Mouse (Mus musculus) neural tube, embryonic 11.5 days (tissue): Measurements from ENCODE around the gene Btk. TPM values are rescaled to one million over a fixed set of nuclear protein-coding genes. Genes with fewer than 3 reads are reported as not detected.
A peak's percentile ranks its signal among the peaks of the same experiment; 100 is the strongest.

Source experiments
- ATAC-seq: fragments of 200-750 bp; cut with Nextera tagmentation; 2 replicates; pipeline ENCODE4 v1.8.0; 2017; ENCODE audit warnings: moderate number of reproducible peaks, mild to moderate bottlenecking, moderate TSS enrichment, moderate library complexity; ENCODE audit not compliant: insufficient read depth, low FRiP score, low TSS enrichment
- DNase-seq: peaks from one replicate; pipeline ENCODE4 v3.0.0-alpha.2; 2015; ENCODE audit warnings: low spot score
- H3K27ac ChIP-seq: fragments of 300-500 bp; sonication (generic); 2 replicates; pipeline ENCODE4 v1.5.1; 2014; ENCODE audit warnings: low read depth, mild to moderate bottlenecking, low read length
- H3K27me3 ChIP-seq: fragments of 300-500 bp; sonication (generic); 2 replicates; pipeline ENCODE4 v1.6.1; 2014; ENCODE audit warnings: mild to moderate bottlenecking, low read length, mixed read lengths; ENCODE audit not compliant: control insufficient read depth, insufficient read depth
- H3K36me3 ChIP-seq: fragments of 300-500 bp; sonication (generic); 2 replicates; pipeline ENCODE4 v1.6.1; 2014; ENCODE audit warnings: mild to moderate bottlenecking, low read length, moderate library complexity, mixed read lengths; ENCODE audit not compliant: control insufficient read depth, insufficient read depth
- H3K4me1 ChIP-seq: fragments of 300-500 bp; sonication (generic); 2 replicates; pipeline ENCODE4 v1.6.1; 2014; ENCODE audit warnings: low read length, mixed read lengths; ENCODE audit not compliant: control insufficient read depth, insufficient read depth
- H3K4me2 ChIP-seq: fragments of 300-500 bp; sonication (generic); 2 replicates; pipeline ENCODE4 v1.6.1; 2014; ENCODE audit warnings: low read depth, mild to moderate bottlenecking, moderate library complexity
- H3K4me3 ChIP-seq: fragments of 300-500 bp; sonication (generic); 2 replicates; pipeline ENCODE4 v1.5.1; 2014; ENCODE audit warnings: low read depth, low read length
- H3K9ac ChIP-seq: fragments of 300-500 bp; sonication (generic); 2 replicates; pipeline ENCODE4 v1.6.1; 2014; ENCODE audit warnings: mild to moderate bottlenecking, low read length
- H3K9me3 ChIP-seq: fragments of 300-500 bp; sonication (generic); 2 replicates; pipeline ENCODE4 v1.6.1; 2016; ENCODE audit warnings: low read length; ENCODE audit not compliant: control insufficient read depth
- WGBS: fragments of 180-500 bp; shearing (Covaris S2); extraction: QIAGEN DNeasy Blood & Tissue Kit; methylation state at CpG from one replicate; pipeline ENCODE4 v1.1.7; 2014; 5-methylcytosine and 5-hydroxymethylcytosine counted together
- polyA plus RNA-seq: library from polyadenylated mRNA; unstranded; fragments of >200 nt; fragmentation: Nextera tagmentation; extraction: Ambion mirVana; gene quantifications from 2 replicates; pipeline ENCODE4 v1.2.1, GENCODE M21; 2014

Gene Btk
- polyA plus RNA-seq, 1 experiment from 2014 or later: 1.9 TPM

DNA sequence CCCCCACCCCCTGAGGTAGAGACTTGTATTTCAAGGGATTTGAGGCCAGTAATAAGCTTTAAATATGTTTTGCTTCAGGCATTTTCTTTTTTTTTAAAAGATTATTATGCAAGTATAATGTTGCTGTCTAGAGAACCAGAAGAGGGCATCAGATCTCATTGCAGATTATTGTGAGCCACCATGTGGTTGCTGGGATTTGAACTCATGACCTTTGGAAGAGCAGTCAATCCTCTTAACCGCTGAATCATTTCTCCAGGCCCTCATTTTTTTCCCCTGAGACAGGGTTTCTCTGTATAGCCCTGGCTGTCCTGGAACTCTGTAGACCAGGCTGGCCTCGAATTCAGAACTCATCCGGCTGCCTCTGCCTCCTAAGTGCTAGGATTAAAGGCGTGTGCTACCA, 4.9 kb upstream of the Btk start:
- Histone ChIP-seq H3K27ac (no peak overlapping the region), H3K4me3 (no peak overlapping the region), H3K36me3 (no peaks in the 10 kb centered on the region), H3K27me3 (no peaks in the 10 kb centered on the region), H3K4me2 (no peak overlapping the region), H3K9ac (no peak overlapping the region), H3K4me1 (no peaks in the 10 kb centered on the region), H3K9me3 (no peaks in the 10 kb centered on the region)
- WGBS: 79% methylated on average over 4 of the region's 4 CpGs
- DNase-seq: no peak
- no peak for ATAC-seq

DNA sequence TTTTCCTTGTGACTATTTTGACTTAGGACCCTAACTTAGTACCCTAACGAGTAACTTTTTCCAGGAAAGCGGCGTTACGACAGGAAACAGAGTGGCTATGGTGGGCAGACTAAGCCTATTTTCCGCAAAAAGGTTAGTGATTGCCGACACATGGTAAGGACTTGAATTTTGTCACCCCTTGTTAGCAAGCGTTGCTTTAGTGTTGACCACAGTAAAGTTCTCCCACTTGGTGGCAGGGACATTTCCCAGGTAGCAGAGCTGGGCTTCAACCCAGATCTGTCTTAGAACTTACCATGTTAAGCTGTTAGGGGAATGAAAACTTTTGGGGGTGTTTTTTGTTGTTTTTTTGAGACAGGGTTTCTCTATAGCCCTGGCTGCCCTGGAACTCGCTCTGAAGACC, 3.1 kb upstream of the Btk start:
- no peaks in the 10 kb centered on the region for H3K27me3 ChIP-seq
- WGBS: 34% methylated on average over 8 of the region's 8 CpGs
- H3K9ac ChIP-seq: peak overlapping the region; percentile 68
- ATAC-seq: no peak
- DNase-seq: no peak
- no peaks in the 10 kb centered on the region for H3K4me1 ChIP-seq
- no peak overlapping the region for H3K27ac ChIP-seq
- peak overlapping the region; percentile 44 for H3K4me3 ChIP-seq
- H3K36me3 ChIP-seq: no peaks in the 10 kb centered on the region
- H3K9me3 ChIP-seq: no peaks in the 10 kb centered on the region
- peak overlapping the region; percentile 59 for H3K4me2 ChIP-seq

GRCm38 (mm10) chrX:134585103-134586002, 2.0 kb upstream of the Btk start, which contains the start of gene Rpl36a:
Gene Rpl36a (plus strand): TSS chrX:134585654.
- Histone ChIP-seq H3K4me1 (no peaks in the 10 kb centered on the region), H3K4me3 (peak within 1 kb of the TSS; percentile 44), H3K27ac (peak within 1 kb of the TSS; percentile 84), H3K9me3 (no peaks in the 10 kb centered on the region), H3K36me3 (no peaks in the 10 kb centered on the region), H3K4me2 (peak within 1 kb of the TSS; percentile 59), H3K27me3 (no peaks in the 10 kb centered on the region), H3K9ac (peak within 1 kb of the TSS; percentile 68)
- ATAC-seq (peak; percentile 97), DNase-seq (peak; percentile 87)
- WGBS: 17% methylated on average over 40 of the region's 45 CpGs

GRCm38 (mm10) chrX:134582270-134582669, 1.1 kb downstream of the Btk start:
- H3K27me3 ChIP-seq: no peaks in the 10 kb centered on the region
- no peak overlapping the region for H3K4me2 ChIP-seq
- no peak overlapping the region for H3K27ac ChIP-seq
- DNase-seq: no peak
- H3K4me1 ChIP-seq: no peaks in the 10 kb centered on the region
- H3K9ac ChIP-seq: no peak overlapping the region
- no peak overlapping the region for H3K4me3 ChIP-seq
- no peaks in the 10 kb centered on the region for H3K9me3 ChIP-seq
- H3K36me3 ChIP-seq: no peaks in the 10 kb centered on the region
- ATAC-seq: no peak
- 78% methylated on average over 11 of the region's 11 CpGs for WGBS

DNA sequence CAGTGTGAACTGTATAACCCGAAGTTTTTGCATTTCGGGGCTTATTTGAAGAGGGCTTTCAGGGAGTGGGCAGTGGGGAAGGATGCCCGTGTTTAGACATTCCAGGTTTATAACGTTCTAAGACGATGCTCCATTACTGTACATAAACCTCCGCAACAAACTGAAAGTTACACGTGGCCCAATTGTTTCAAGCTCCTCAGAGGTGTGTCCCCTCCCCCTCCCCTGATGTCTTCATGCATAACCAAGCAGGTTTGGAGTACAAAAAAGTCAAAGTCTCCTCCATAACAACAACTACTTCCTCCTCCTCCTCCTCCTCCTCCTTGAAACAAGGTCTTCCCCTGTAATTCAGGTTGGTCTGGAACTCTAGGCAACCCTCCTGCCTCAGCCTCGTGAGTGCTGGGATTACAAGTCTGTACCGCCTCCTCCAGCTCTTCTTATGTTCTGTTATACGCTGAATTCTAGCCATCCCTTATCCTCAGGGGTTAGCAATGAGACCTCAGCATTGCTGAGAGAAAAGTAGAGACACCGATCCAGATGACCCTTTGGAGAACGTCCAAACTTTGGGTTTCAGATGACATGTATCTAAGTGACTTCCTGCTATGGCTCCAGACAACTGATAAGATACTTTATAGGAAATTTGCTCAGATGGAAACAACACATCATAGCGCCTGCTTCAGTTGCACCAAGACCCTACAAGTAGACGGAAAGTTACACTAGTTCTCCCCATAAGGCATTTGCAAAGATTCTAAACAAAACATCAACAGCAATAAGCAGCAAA, 2.7 kb downstream of the Btk start:
- Histone ChIP-seq H3K36me3 (no peaks in the 10 kb centered on the region), H3K9me3 (no peaks in the 10 kb centered on the region), H3K4me3 (no peak overlapping the region), H3K4me1 (no peaks in the 10 kb centered on the region), H3K4me2 (no peak overlapping the region), H3K9ac (no peak overlapping the region), H3K27ac (no peak overlapping the region), H3K27me3 (no peaks in the 10 kb centered on the region)
- 85% methylated on average over 14 of the region's 14 CpGs for WGBS
- DNase-seq (no peak), ATAC-seq (no peak)

DNA sequence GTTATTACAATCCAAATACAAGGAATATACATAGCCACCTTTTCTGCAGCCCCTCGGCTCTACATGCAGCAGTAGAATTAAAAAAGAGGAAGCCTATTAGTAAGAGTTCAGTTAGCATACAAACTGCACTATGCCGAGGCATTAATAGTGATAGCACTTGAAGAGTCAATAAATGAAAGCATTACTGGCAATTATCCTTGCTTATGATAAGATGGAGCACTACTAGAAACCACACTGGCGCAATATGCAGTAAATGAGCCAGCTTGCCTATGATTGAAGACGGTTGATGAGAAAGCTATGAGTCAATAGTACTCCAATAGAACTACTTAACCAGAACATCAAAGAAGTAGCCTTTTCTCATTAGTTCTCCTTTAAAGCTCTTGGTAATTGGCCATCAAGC, 5.5 kb downstream of the Btk start:
- ATAC-seq: no peak

GRCm38 (mm10) chrX:134566536-134567222, 16.7 kb downstream of the Btk start:
- H3K27ac ChIP-seq: no peak overlapping the region
- H3K9ac ChIP-seq: no peak overlapping the region
- H3K27me3 ChIP-seq: no peaks in the 10 kb centered on the region
- no peaks in the 10 kb centered on the region for H3K9me3 ChIP-seq
- DNase-seq (no peak), ATAC-seq (no peak)
- H3K36me3 ChIP-seq: no peaks in the 10 kb centered on the region
- 85% methylated on average over 8 of the region's 8 CpGs for WGBS
- no peak overlapping the region for H3K4me2 ChIP-seq
- H3K4me3 ChIP-seq: no peak overlapping the region
- no peaks in the 10 kb centered on the region for H3K4me1 ChIP-seq

More for the DNA sequence above, 5.5 kb downstream of the Btk start:
- Histone ChIP-seq H3K9ac (no peak overlapping the region), H3K36me3 (no peaks in the 10 kb centered on the region), H3K9me3 (no peaks in the 10 kb centered on the region), H3K4me3 (no peak overlapping the region), H3K27me3 (no peaks in the 10 kb centered on the region), H3K27ac (no peak overlapping the region), H3K4me2 (no peak overlapping the region), H3K4me1 (no peaks in the 10 kb centered on the region)
- no peak for DNase-seq
- WGBS: 82% methylated on average over 4 of the region's 4 CpGs

GRCm38 (mm10) chrX:134564326-134564725, 19.0 kb downstream of the Btk start:
- H3K4me2 ChIP-seq: no peak overlapping the region
- no peaks in the 10 kb centered on the region for H3K27me3 ChIP-seq
- H3K9ac ChIP-seq: no peak overlapping the region
- ATAC-seq (no peak), DNase-seq (no peak)
- no peaks in the 10 kb centered on the region for H3K9me3 ChIP-seq
- H3K4me3 ChIP-seq: no peak overlapping the region
- no peaks in the 10 kb centered on the region for H3K36me3 ChIP-seq
- WGBS: 92% methylated on average over 4 of the region's 4 CpGs
- no peaks in the 10 kb centered on the region for H3K4me1 ChIP-seq
- H3K27ac ChIP-seq: no peak overlapping the region
